Mouse (Mus musculus): Measurements from ENCODE around the gene Fgfr2.

GRCm38 (mm10) chr7:132764314-132764713 lies 358.8 kb downstream of the Fgfr2 start:
- no peak for TF ChIP-seq POLR2A (IDR thresholded peaks at IDR 0.05; ENCODE audit: borderline replicate concordance, extremely low read depth, insufficient read depth, insufficient read length, poor library complexity, severe bottlenecking)
- TF ChIP-seq CTCF (IDR thresholded peaks at IDR 0.05; ENCODE audit: borderline replicate concordance, extremely low read depth, insufficient read depth, insufficient read length) = no peak

Data from brain, embryonic 14.5 days (tissue).